Mouse (Mus musculus) forebrain, embryonic 16.5 days (tissue): Measurements from ENCODE around the gene Olfr944. TPM values are rescaled to one million over a fixed set of nuclear protein-coding genes. Genes with fewer than 3 reads are reported as not detected.

ENCODE experiments used
- ATAC-seq: fragments of 200-750 bp; cut with Nextera tagmentation; 2 replicates; pipeline ENCODE4 v1.8.0; 2017; ENCODE audit warnings: mild to moderate bottlenecking, moderate library complexity
- H3K27ac ChIP-seq: fragments of 300-500 bp; sonication (generic); 2 replicates; pipeline ENCODE4 v1.5.1; 2014; ENCODE audit warnings: low read length, control low read depth
- H3K27me3 ChIP-seq: fragments of 300-500 bp; sonication (generic); replicated peaks from 2 replicates; pipeline ENCODE4 v1.6.1; 2014; ENCODE audit warnings: low read length; ENCODE audit not compliant: control insufficient read depth, insufficient read depth
- H3K36me3 ChIP-seq: fragments of 300-500 bp; sonication (generic); 2 replicates; pipeline ENCODE4 v1.6.1; 2014; ENCODE audit not compliant: control insufficient read depth, insufficient read depth
- H3K4me1 ChIP-seq: fragments of 300-500 bp; sonication (generic); replicated peaks from 2 replicates; pipeline ENCODE4 v1.6.1; 2014; ENCODE audit warnings: low read length; ENCODE audit not compliant: control insufficient read depth, insufficient read depth
- H3K4me2 ChIP-seq: fragments of 300-500 bp; sonication (generic); 2 replicates; pipeline ENCODE4 v1.6.1; 2014; ENCODE audit warnings: mild to moderate bottlenecking, low read length, control low read depth
- H3K4me3 ChIP-seq: fragments of 300-500 bp; sonication (generic); replicated peaks from 2 replicates; pipeline ENCODE4 v1.5.1; 2014; ENCODE audit warnings: mild to moderate bottlenecking, low read length, control low read depth
- H3K9ac ChIP-seq: fragments of 300-500 bp; sonication (generic); replicated peaks from 2 replicates; pipeline ENCODE4 v1.6.1; 2014; ENCODE audit warnings: low read depth, low read length, control low read depth
- H3K9me3 ChIP-seq: fragments of 300-500 bp; sonication (generic); 2 replicates; pipeline ENCODE4 v1.6.1; 2016; ENCODE audit warnings: low read length; ENCODE audit not compliant: control insufficient read depth
- WGBS: fragments of 180-500 bp; shearing (Covaris S2); extraction: QIAGEN DNeasy Blood & Tissue Kit; methylation state at CpG from one replicate; pipeline ENCODE4 v1.1.7; 2014; 5-methylcytosine and 5-hydroxymethylcytosine counted together
- polyA plus RNA-seq: library from polyadenylated mRNA; unstranded; fragments of >200 nt; fragmentation: Nextera tagmentation; extraction: Ambion mirVana; gene quantifications from 2 replicates; pipeline ENCODE4 v1.2.1, GENCODE M21; 2015

Olfr944 gene
- polyA plus RNA-seq = not detected in 2 replicates

DNA sequence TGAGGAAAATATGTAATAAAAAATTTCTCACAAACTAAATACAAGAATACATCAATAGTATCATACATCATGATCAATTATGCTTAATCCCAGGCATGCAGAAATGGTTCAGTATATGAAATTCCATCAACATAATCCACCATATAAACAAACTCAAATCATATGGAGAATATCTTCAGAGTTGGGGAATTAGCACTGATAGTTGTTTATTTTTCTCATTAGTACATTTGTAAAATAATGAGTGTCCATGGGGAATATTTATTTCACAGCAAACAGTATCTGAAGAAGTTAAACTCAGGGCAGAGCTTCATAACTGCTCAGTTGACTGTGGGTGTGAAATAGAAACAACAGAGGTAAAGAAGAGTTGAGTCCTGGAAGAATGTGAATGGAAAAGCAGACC is at the start of gene Olfr944:
Gene Olfr944 (plus strand): TSS at position 301 of the 400 bp plus-strand sequence.
- no peak for ATAC-seq
- no peaks in the 10 kb centered on the region for H3K36me3 ChIP-seq
- no peaks in the 10 kb centered on the region for H3K27me3 ChIP-seq
- no peaks in the 10 kb centered on the region for H3K4me1 ChIP-seq
- H3K9ac ChIP-seq = no peak within 1 kb of the TSS
- H3K4me3 ChIP-seq = no peak within 1 kb of the TSS
- no peak within 1 kb of the TSS for H3K4me2 ChIP-seq
- no peak within 1 kb of the TSS for H3K27ac ChIP-seq
- H3K9me3 ChIP-seq = no peaks in the 10 kb centered on the region

DNA sequence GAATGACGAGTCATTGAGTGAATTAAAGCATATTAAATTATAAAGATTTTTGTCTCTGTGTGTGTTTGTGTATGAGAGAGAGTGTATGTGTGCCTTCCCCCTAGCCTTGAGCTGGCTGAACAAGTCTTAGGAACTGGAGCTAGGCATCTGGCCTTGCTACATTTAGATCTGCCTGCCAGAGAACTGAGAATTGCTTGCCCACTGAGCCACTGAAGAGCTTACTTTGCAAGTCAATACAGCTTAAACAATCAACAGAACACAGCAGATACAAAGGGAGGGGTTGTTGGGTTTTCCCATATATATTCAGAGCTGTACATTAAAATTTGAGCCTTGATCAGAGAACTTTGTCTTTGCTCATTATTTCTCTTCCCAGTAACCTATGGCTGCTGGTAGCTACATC is 49.3 kb upstream of the Olfr944 start:
- Histone ChIP-seq H3K27me3 (no peaks in the 10 kb centered on the region), H3K4me3 (no peak overlapping the region), H3K27ac (no peak overlapping the region), H3K4me1 (no peaks in the 10 kb centered on the region), H3K4me2 (no peak overlapping the region), H3K36me3 (no peaks in the 10 kb centered on the region), H3K9ac (no peak overlapping the region), H3K9me3 (no peaks in the 10 kb centered on the region)
- no peak for ATAC-seq
- 57% methylated on average over 1 of the region's 1 CpGs for WGBS

DNA sequence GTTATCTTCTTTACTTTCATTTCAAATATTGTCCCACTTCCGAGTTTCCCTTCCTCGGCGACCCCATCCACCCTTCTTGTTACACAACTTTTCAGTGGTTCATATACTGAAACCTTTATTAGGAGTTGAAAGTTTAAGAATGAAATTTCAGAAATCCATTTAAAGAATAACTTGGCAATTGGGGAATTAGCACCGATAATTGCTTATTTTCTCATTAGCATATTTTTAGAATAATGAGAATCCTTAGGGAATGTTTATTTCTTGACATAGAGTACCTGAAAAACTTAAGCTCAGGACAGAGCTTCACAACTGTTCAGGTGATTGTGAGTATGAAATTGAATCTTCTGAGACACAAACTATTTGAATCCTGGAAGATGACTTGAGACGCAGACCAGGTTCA is 35.7 kb upstream of the Olfr944 start, which contains the start of gene Olfr943:
Gene Olfr943 (plus strand): TSS at position 301 of the 400 bp plus-strand sequence.
- WGBS = 94% methylated on average over 5 of the region's 5 CpGs
- Histone ChIP-seq H3K36me3 (no peaks in the 10 kb centered on the region), H3K27me3 (no peaks in the 10 kb centered on the region), H3K4me1 (no peaks in the 10 kb centered on the region), H3K9ac (no peak within 1 kb of the TSS), H3K4me2 (no peak within 1 kb of the TSS), H3K4me3 (no peak within 1 kb of the TSS), H3K9me3 (0 out of 2 replicates have a peak, but pooled peaks cover 2% of the 10 kb centered on the region), H3K27ac (no peak within 1 kb of the TSS)
- ATAC-seq = no peak

DNA sequence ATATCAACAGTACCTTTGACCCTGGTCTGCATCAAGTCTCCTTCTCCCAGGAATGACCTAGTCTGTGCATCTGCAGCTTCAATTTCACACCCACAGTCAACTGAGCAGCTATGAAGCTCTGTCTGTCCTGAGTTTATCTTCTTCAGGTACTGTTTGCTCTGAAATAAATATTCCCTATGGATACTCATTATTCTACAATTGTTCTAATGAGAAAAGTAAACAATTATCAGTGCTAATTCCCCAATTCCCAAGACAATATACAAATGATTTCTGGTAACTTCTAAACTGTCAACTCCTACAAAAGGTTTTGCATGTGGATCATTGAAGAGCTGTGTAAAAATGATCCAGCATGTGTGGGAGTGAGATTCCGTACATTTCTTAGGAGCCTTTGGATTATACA is 48.2 kb downstream of the Olfr944 start, which contains the start of gene Olfr1537:
Gene Olfr1537 (minus strand): TSS at position 101 of the 400 bp plus-strand sequence.
- no peaks in the 10 kb centered on the region for H3K4me1 ChIP-seq
- no peaks in the 10 kb centered on the region for H3K9me3 ChIP-seq
- no peaks in the 10 kb centered on the region for H3K27me3 ChIP-seq
- 86% methylated on average over 1 of the region's 1 CpGs for WGBS
- no peak within 1 kb of the TSS for H3K4me3 ChIP-seq
- no peaks in the 10 kb centered on the region for H3K36me3 ChIP-seq
- H3K4me2 ChIP-seq = no peak within 1 kb of the TSS
- no peak within 1 kb of the TSS for H3K27ac ChIP-seq
- no peak within 1 kb of the TSS for H3K9ac ChIP-seq
- no peak for ATAC-seq

Other genes starting within 250 kb of the Olfr944 start
- gene Olfr933, start 229.6 kb upstream of the Olfr944 start, polyA plus RNA-seq = not detected in 2 replicates
- not detected in 2 replicates for gene Olfr934, start 213.6 kb upstream of the Olfr944 start, polyA plus RNA-seq
- gene Olfr935, start 202.2 kb upstream of the Olfr944 start, polyA plus RNA-seq = not detected in 2 replicates
- not detected in 2 replicates for gene Olfr146, start 178.5 kb upstream of the Olfr944 start, polyA plus RNA-seq
- not detected in 2 replicates for gene Olfr937, start 137.0 kb upstream of the Olfr944 start, polyA plus RNA-seq
- gene Olfr938, start 123.0 kb upstream of the Olfr944 start, polyA plus RNA-seq = not detected in 2 replicates
- not detected in 2 replicates for gene Olfr27, start 73.8 kb upstream of the Olfr944 start, polyA plus RNA-seq
- not detected in 2 replicates for gene Olfr943, start 35.6 kb upstream of the Olfr944 start, polyA plus RNA-seq
- gene Olfr1537, start 48.1 kb downstream of the Olfr944 start, polyA plus RNA-seq = not detected in 2 replicates
- gene Olfr945, start 74.9 kb downstream of the Olfr944 start, polyA plus RNA-seq = not detected in 2 replicates
- not detected in 2 replicates for gene Olfr948, start 124.1 kb downstream of the Olfr944 start, polyA plus RNA-seq
- gene Olfr951, start 185.5 kb downstream of the Olfr944 start, polyA plus RNA-seq = not detected in 2 replicates
- not detected in 2 replicates for gene Olfr952, start 225.2 kb downstream of the Olfr944 start, polyA plus RNA-seq